Mouse (Mus musculus) limb, embryonic 12.5 days (tissue): ENCODE results near the gene Gpr135. TPM values are rescaled to one million over a fixed set of nuclear protein-coding genes. Genes with fewer than 3 reads are reported as not detected.

ENCODE experiments used
- ATAC-seq: fragments of 200-750 bp; cut with Nextera tagmentation; 2 replicates; pipeline ENCODE4 v1.8.0; 2017; ENCODE audit warnings: low read depth, moderate TSS enrichment; ENCODE audit not compliant: insufficient number of reproducible peaks, insufficient read depth, low FRiP score, low TSS enrichment
- H3K27ac ChIP-seq: fragments of 300-500 bp; sonication (generic); 2 replicates; pipeline ENCODE4 v1.5.1; 2016; ENCODE audit warnings: mild to moderate bottlenecking, moderate library complexity
- H3K27me3 ChIP-seq: fragments of 300-500 bp; sonication (generic); 2 replicates; pipeline ENCODE4 v1.6.1; 2016; ENCODE audit warnings: mild to moderate bottlenecking, moderate library complexity
- H3K36me3 ChIP-seq: fragments of 300-500 bp; sonication (generic); 2 replicates; pipeline ENCODE4 v1.6.1; 2016; ENCODE audit warnings: mild to moderate bottlenecking, moderate library complexity
- H3K4me1 ChIP-seq: fragments of 300-500 bp; sonication (generic); replicated peaks from 2 replicates; pipeline ENCODE4 v1.6.1; 2016
- H3K4me2 ChIP-seq: fragments of 300-500 bp; sonication (generic); 2 replicates; pipeline ENCODE4 v1.6.1; 2016; ENCODE audit warnings: mild to moderate bottlenecking, moderate library complexity
- H3K4me3 ChIP-seq: fragments of 300-500 bp; sonication (generic); replicated peaks from 2 replicates; pipeline ENCODE4 v1.5.1; 2016; ENCODE audit warnings: mild to moderate bottlenecking
- H3K9ac ChIP-seq: fragments of 300-500 bp; sonication (generic); replicated peaks from 2 replicates; pipeline ENCODE4 v1.6.1; 2016; ENCODE audit warnings: mild to moderate bottlenecking, moderate library complexity
- H3K9me3 ChIP-seq: fragments of 300-500 bp; sonication (generic); 2 replicates; pipeline ENCODE4 v1.6.1; 2016; ENCODE audit warnings: mild to moderate bottlenecking, moderate library complexity
- WGBS: fragments of 180-500 bp; shearing (Covaris S2); methylation state at CpG from one replicate; pipeline ENCODE4 v1.1.7; 2016; 5-methylcytosine and 5-hydroxymethylcytosine counted together
- polyA plus RNA-seq: library from polyadenylated mRNA; unstranded; fragments of >200 nt; fragmentation: Nextera tagmentation; extraction: Ambion mirVana; gene quantifications from 2 replicates; pipeline ENCODE4 v1.2.1, GENCODE M21; 2016

Gene Gpr135
- polyA plus RNA-seq, 1 experiment from 2014 or later = 0.80 TPM

DNA sequence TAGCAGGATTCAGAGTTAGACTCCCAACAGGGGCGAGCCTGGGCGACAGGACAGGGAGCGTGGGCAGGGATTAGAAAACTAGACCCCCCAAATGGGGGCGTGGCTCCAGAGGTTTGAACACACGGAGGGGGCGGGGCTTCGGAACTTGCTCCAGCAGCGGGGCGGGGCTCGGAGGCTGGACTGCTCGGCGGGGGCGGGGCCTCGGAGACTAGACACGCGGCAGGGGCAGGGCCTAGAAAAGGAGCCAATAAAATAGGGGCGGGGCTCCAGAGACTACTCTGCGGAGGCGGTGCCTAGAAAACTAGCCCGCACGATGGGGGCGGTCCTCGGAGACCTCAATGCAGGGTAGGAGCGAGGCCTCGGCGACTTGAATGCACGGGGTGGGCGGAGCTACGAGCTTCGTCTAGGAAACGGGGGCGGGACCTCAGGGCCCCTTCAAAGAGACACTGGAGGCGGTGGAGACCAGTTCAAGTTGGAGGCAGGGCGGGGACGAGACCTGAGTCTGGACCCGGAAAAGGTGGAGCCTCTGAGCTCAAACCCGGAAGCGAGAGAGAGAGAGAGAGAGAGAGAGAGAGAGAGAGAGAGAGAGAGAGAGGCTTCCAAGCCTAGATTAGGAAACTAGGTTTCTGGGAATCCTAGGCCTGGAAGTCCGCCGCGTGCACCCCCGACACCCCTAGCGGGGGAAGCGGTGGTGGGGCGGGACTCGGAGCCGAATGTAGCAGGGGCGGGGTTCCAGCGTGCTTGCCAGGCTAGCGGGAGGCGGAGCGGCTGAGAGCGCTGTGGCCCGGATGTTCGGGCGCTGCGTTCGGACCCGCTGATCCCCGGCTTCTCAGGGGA is 14.6 kb upstream of the Gpr135 start, which contains the start of the genes L3hypdh and Jkamp:
L3hypdh (minus strand) TSS at position 111 of the 837 bp plus-strand sequence.
Jkamp (plus strand) TSS at position 261 of the 837 bp plus-strand sequence.
- 1% methylated on average over 60 of the region's 60 CpGs for WGBS
- peaks cover 22% of the 10 kb centered on the region for H3K4me1 ChIP-seq
- ATAC-seq = peak; percentile 95
- H3K9me3 ChIP-seq = no peaks in the 10 kb centered on the region
- H3K27ac ChIP-seq = peak within 1 kb of the TSS; percentile 95
- peak within 1 kb of the TSS; percentile 81 for H3K9ac ChIP-seq
- H3K27me3 ChIP-seq = no peaks in the 10 kb centered on the region
- peaks cover 7% of the 10 kb centered on the region; the same call in 1 of the 2 replicates for H3K36me3 ChIP-seq
- H3K4me2 ChIP-seq = peak within 1 kb of the TSS; percentile 86
- H3K4me3 ChIP-seq = peak within 1 kb of the TSS; percentile 61

DNA sequence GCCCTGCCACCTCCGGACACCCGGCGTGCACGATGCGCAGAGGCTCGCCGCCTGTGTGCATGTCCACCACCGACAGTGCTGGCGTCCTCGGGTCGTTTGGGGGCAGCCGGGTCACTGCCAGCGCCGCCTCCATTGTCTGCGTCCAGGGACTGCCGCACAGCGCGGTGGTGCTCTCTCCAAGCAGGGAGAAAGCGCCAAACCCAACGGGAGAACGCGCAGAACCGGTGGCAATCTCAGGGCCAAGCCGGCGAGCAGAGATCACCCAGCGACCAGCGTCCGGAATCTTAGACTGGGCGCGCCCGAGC is 14.1 kb upstream of the Gpr135 start:
- H3K27me3 ChIP-seq = no peaks in the 10 kb centered on the region
- WGBS = under 1% methylated on average over 31 of the region's 31 CpGs
- H3K27ac ChIP-seq = peak overlapping the region; percentile 80
- peak overlapping the region; percentile 61 for H3K4me3 ChIP-seq
- peak overlapping the region; percentile 81 for H3K9ac ChIP-seq
- H3K9me3 ChIP-seq = no peaks in the 10 kb centered on the region
- peak overlapping the region; percentile 86 for H3K4me2 ChIP-seq
- peaks cover 22% of the 10 kb centered on the region for H3K4me1 ChIP-seq
- H3K36me3 ChIP-seq = peaks cover 2% of the 10 kb centered on the region; the same call in 1 of the 2 replicates
- ATAC-seq = peak; percentile 44

DNA sequence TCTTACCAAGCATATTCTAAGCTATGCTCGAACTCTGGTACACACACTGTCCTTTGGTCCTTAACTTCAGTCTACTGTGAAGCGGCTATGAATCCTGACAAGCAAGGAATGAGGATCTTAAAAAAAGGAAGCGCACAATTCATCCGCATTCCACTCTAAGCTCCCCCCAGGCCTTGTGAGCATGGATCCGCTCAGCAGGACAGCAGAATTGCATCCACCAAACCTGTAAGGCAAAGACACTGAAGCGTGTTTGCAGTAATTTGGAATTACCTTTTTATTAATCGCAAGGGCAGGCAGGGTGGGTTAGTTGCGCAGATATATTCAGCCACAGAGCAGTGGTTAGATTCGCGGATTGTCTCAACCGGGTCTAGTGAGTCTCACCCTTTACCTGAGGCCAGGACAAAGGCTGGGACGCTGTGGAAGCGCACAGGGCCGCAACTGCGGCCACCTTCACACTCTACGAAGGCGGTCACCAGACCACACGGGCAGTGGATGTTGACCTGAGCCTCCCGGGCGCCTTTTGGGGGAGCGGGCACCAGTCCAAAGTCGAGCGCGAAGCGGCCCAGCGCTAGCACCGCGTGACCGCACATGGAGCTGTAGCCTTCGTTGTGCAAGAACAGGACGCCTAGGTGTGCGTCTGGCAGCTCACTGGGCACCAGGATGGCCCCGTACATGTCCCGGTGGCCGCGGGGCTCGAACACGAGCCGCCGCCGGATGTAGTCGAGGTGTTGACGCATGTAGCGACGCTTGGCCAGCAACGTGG is 13.5 kb upstream of the Gpr135 start:
- peak; percentile 5 for ATAC-seq
- 4% methylated on average over 46 of the region's 46 CpGs for WGBS

DNA sequence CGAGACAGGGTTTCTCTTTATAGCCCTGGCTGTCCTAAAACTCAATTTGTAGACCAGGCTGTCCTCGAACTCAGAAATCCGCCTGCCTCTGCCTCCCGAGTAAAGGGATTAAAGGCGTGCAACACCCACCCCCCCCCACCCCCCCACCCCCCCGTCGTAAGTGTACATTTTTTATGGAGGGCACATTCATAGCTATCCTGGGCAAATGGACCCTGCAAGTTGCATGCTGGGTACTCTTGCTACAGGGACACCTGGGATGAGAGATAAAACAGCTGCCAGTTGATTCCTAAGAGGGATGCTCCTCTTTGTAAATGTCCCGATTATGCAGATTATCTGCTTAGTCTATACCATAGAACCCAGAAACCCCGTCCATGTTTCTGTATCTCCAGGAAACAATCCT is 12.3 kb upstream of the Gpr135 start:
- Histone ChIP-seq H3K27me3 (no peaks in the 10 kb centered on the region), H3K36me3 (no peaks in the 10 kb centered on the region), H3K9ac (no peak overlapping the region), H3K4me1 (peaks cover 22% of the 10 kb centered on the region), H3K4me2 (no peak overlapping the region), H3K9me3 (no peaks in the 10 kb centered on the region), H3K4me3 (no peak overlapping the region), H3K27ac (no peak overlapping the region)
- ATAC-seq = no peak
- WGBS = 76% methylated on average over 9 of the region's 9 CpGs

More for the DNA sequence above, 13.5 kb upstream of the Gpr135 start:
- Histone ChIP-seq H3K4me1 (peaks cover 22% of the 10 kb centered on the region), H3K4me3 (peak overlapping the region; percentile 61), H3K27ac (peak overlapping the region; percentile 80), H3K4me2 (peak overlapping the region; percentile 86), H3K9me3 (no peaks in the 10 kb centered on the region), H3K27me3 (no peaks in the 10 kb centered on the region), H3K9ac (peak overlapping the region; percentile 81), H3K36me3 (no peaks in the 10 kb centered on the region)

DNA sequence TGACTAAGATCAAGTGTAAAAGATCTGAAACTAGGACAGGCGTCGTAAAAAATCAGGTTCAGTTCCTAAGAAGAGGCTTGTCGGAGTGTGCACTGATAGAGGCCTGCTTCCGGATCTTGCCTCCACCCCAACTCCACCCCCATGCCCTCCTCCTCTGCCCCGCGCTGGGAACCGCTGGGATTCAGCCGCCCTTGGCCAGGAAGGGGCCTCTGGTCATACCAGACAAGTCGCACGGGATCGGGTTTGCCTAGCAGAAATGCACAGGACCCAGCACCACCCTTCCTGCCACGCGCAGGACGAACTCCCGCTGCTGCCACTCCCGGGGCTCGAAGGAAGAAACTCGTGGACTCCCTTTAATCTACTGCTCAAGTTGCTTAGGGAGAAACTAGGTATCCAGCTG is 11.4 kb upstream of the Gpr135 start:
- ATAC-seq = no peak
- WGBS = 21% methylated on average over 18 of the region's 18 CpGs
- Histone ChIP-seq H3K4me2 (peak overlapping the region; percentile 44), H3K9ac (no peak overlapping the region), H3K9me3 (no peaks in the 10 kb centered on the region), H3K4me1 (peaks cover 17% of the 10 kb centered on the region), H3K27ac (no peak overlapping the region), H3K36me3 (no peaks in the 10 kb centered on the region), H3K4me3 (no peak overlapping the region), H3K27me3 (no peaks in the 10 kb centered on the region)

DNA sequence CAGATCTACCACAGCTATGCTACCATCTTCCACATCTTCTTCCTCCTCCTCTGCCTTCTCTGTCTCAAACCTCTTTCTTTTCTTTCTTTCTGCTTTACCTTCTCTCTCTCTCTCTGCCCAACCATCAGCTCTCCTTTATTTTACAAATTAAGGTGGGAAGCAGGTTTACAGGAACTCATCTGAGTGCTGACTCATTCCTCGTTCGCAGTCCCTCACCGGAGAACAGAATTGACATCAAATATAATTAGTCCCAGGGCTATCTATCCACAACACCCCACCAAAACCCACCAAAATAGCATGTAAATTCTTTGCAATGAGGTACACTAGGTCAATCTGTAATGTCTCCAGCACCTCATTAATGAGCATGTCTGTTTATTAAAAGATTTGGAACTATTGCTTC is 11.0 kb upstream of the Gpr135 start:
- Histone ChIP-seq H3K27ac (no peak overlapping the region), H3K9me3 (no peaks in the 10 kb centered on the region), H3K27me3 (no peaks in the 10 kb centered on the region), H3K9ac (no peak overlapping the region), H3K36me3 (no peaks in the 10 kb centered on the region), H3K4me1 (peaks cover 17% of the 10 kb centered on the region), H3K4me3 (no peak overlapping the region), H3K4me2 (peak overlapping the region; percentile 44; the same call in 1 of the 2 replicates)
- WGBS = 74% methylated on average over 3 of the region's 3 CpGs
- ATAC-seq = no peak

DNA sequence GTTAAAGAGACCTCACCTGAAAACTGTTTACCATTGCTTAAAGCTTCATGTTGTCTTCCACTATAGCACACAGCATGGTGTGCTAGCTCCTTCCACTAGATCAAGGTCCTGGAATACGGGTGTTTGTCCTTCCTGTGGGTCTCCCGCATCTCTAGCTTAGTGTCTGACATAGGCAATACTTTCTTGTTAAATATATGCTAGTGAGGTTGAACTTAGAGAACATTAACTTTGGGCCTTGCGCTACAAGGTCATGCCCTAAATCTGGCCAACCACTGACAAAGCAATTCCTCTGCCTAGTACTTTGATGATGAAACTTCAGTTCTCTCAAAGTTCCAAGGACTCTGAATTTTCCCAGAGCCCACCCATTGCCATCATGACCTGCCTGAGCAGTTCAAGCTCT is 7.3 kb upstream of the Gpr135 start:
- no peak overlapping the region for H3K9ac ChIP-seq
- H3K4me3 ChIP-seq = no peak overlapping the region
- no peaks in the 10 kb centered on the region for H3K27me3 ChIP-seq
- no peak overlapping the region for H3K27ac ChIP-seq
- no peaks in the 10 kb centered on the region for H3K9me3 ChIP-seq
- WGBS = 81% methylated on average over 3 of the region's 3 CpGs
- ATAC-seq = no peak
- peaks cover 5% of the 10 kb centered on the region; the same call in 1 of the 2 replicates for H3K36me3 ChIP-seq
- H3K4me2 ChIP-seq = no peak overlapping the region
- peaks cover 11% of the 10 kb centered on the region for H3K4me1 ChIP-seq

DNA sequence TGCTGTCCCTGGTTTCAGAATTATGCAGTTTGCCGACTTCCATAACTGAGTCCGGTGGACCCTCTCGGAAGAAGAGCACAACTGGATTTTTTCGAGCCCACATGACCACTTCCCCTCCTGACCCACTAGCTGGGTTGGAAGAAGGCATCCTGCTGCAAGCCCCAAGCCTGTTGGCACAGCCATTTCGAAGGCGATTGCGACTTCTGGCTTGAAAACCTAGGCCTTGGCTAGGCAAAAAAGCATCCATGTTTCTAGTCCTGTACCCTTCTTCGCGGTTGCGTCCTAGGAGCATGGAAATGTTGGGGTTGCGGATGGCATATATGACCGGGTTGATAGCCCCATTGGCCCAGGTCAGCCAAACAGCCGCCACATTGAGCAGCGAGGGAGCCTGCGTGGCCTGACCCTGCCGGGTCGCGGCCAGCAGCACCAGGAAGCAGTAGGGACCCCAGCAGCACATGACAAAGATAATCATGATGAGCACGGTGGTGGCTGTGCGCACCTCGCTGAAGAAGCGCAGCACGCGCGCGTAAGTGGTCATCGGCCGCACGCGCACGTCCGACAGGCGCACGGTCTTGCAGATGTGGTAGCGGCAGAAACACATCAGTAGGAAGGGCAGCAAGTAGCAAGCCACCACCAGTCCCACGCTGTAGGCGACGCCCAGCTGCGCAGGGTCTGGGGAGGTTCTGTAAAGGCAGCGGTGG is 1.1 kb downstream of the Gpr135 start:
- Histone ChIP-seq H3K27me3 (peaks cover 30% of the 10 kb centered on the region), H3K4me3 (peak overlapping the region; percentile 68), H3K9me3 (no peaks in the 10 kb centered on the region), H3K4me1 (peaks cover 6% of the 10 kb centered on the region), H3K9ac (peak overlapping the region; percentile 65), H3K4me2 (peak overlapping the region; percentile 95), H3K27ac (no peak overlapping the region), H3K36me3 (peaks cover 5% of the 10 kb centered on the region; the same call in 1 of the 2 replicates)
- peak; percentile 73; the same call in 1 of the 2 replicates for ATAC-seq
- 4% methylated on average over 40 of the region's 40 CpGs for WGBS

DNA sequence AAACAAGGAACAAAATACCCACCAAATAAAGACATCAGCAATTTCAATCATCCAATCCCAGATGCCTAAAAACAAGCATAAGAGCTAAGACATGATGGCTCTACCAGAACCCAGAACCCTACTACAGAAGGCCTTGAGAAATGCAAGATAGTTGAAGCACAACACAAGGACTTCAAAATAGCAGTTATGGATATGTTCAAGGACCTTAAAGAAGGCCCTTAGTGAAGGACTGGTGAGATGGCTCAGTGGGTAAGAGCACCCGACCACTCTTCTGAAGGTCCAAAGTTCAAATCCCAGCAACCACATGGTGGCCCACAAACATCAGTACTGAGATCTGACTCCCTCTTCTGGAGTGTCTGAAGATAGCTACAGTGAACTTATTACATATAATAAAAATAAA is 13.1 kb downstream of the Gpr135 start:
- H3K36me3 ChIP-seq = no peaks in the 10 kb centered on the region
- H3K27ac ChIP-seq = no peak overlapping the region
- H3K9me3 ChIP-seq = no peaks in the 10 kb centered on the region
- H3K4me2 ChIP-seq = no peak overlapping the region
- H3K4me3 ChIP-seq = no peak overlapping the region
- H3K4me1 ChIP-seq = no peaks in the 10 kb centered on the region
- no peak for ATAC-seq
- no peak overlapping the region for H3K9ac ChIP-seq
- WGBS = 94% methylated on average over 1 of the region's 1 CpGs
- H3K27me3 ChIP-seq = no peaks in the 10 kb centered on the region; the same call in 1 of the 2 replicates

DNA sequence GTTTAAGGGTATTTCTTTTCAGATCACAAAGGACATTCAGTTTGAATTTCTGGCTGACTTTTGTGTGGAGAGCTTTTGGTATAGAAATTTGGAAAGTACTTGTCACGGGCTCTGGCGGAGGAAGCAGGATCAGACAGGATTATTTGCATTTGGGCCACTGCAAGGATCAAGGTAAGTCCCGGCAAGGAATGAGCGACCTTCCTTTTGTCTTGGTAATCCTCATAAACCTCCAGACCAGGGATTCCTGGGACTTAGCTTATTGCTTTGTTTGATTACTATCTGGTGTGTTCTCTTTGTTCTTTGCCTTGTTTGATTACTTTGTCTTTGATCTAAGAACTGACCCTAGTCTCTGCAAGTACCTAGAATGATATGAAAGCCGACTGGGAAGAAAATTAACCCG is 17.1 kb downstream of the Gpr135 start:
- Histone ChIP-seq H3K36me3 (no peaks in the 10 kb centered on the region), H3K27me3 (no peaks in the 10 kb centered on the region; the same call in 1 of the 2 replicates), H3K4me1 (no peaks in the 10 kb centered on the region), H3K9ac (no peak overlapping the region), H3K9me3 (no peaks in the 10 kb centered on the region), H3K27ac (no peak overlapping the region), H3K4me3 (no peak overlapping the region), H3K4me2 (no peak overlapping the region)
- 26% methylated on average over 6 of the region's 6 CpGs for WGBS
- no peak for ATAC-seq

DNA sequence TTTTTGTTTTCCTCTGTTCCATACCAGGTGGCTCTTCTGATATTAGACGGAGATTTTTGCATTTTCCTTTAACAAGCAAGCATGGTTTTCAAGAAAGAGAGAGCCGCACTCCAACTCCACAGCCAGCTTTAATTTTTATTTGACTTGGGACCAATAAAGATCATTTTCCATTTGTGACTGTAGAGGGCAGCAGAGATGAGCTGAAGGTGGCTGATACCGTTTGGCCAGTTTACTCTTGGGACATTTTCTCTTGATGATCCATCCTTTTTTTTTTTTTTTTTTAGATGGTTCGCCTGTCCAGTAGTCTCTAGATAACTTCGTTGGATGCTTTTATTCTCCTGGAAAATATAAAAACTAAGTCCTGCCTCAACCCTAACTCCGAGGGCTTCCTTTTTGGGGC is 17.6 kb downstream of the Gpr135 start:
- H3K27me3 ChIP-seq = no peaks in the 10 kb centered on the region; the same call in 1 of the 2 replicates
- no peaks in the 10 kb centered on the region for H3K36me3 ChIP-seq
- no peaks in the 10 kb centered on the region for H3K9me3 ChIP-seq
- no peak for ATAC-seq
- H3K9ac ChIP-seq = no peak overlapping the region
- H3K27ac ChIP-seq = no peak overlapping the region
- H3K4me1 ChIP-seq = no peaks in the 10 kb centered on the region
- no peak overlapping the region for H3K4me2 ChIP-seq
- 46% methylated on average over 6 of the region's 6 CpGs for WGBS
- H3K4me3 ChIP-seq = no peak overlapping the region
